Mouse (Mus musculus): ENCODE results near the gene Neo1. TPM values are rescaled to one million over a fixed set of nuclear protein-coding genes. Genes with fewer than 3 reads are reported as not detected.

Neo1 gene
- polyA plus RNA-seq, 1 experiment, result 2.4 TPM

- Histone ChIP-seq H3K4me3 (ENCODE audit: extremely low read depth, insufficient read depth, insufficient read length) (no peak overlapping the region), H3K27me3 (ENCODE audit: control insufficient read depth, insufficient read depth, low read length) (no peaks in the 10 kb centered on the region), H3K4me1 (ENCODE audit: control insufficient read depth, insufficient read depth, insufficient read length) (no peaks in the 10 kb centered on the region), H3K36me3 (ENCODE audit: control insufficient read depth, insufficient read depth, low read length) (no peaks in the 10 kb centered on the region), H3K27ac (ENCODE audit: insufficient read depth, low read length) (no peak overlapping the region)
- no peak for TF ChIP-seq CTCF (IDR thresholded peaks at IDR 0.05; ENCODE audit: extremely low read depth, insufficient read depth, insufficient read length, insufficient replicate concordance)
- no peak for DNase-seq (ENCODE audit: low read depth in 1 of 2, low spot score in 2 of 2)
- WGBS, result 73% methylated on average over 6 of the region's 6 CpGs
Measured at GRCm38 (mm10) chr9:59065616-59066301, 29.5 kb upstream of the Neo1 start.

DNA sequence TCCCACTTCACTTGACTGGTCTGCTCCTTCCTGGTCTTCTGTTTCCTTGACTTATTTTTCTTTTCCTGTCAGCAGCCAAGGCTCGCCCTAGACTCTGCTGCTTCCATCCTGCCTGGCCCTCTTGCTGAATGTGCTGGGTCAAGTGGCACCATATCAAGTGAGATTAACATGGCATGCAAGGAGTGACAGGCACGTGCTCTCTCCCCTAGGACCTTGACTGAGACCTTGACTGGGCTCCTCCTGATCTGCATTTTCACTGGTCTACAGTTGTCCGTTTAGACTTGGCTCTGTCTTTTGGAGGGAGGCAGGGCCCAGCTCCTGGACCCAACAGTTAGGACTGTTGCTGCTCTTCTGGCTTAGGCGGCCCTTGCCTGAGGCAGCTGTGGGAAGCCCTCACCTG, 26.2 kb upstream of the Neo1 start:
- Histone ChIP-seq H3K36me3 (ENCODE audit: control insufficient read depth, insufficient read depth, low read length) (no peaks in the 10 kb centered on the region), H3K27me3 (ENCODE audit: control insufficient read depth, insufficient read depth, low read length) (no peaks in the 10 kb centered on the region), H3K4me1 (ENCODE audit: control insufficient read depth, insufficient read depth, insufficient read length) (no peaks in the 10 kb centered on the region), H3K4me3 (ENCODE audit: extremely low read depth, insufficient read depth, insufficient read length) (no peak overlapping the region), H3K27ac (ENCODE audit: insufficient read depth, low read length) (no peak overlapping the region)
- no peak for DNase-seq (ENCODE audit: low read depth in 1 of 2, low spot score in 2 of 2)
- 67% methylated on average over 4 of the region's 4 CpGs for whole genome bisulfite sequencing
- TF ChIP-seq POLR2A (IDR thresholded peaks at IDR 0.05; ENCODE audit: low read depth, low read length) (no peak), CTCF (IDR thresholded peaks at IDR 0.05; ENCODE audit: extremely low read depth, insufficient read depth, insufficient read length, insufficient replicate concordance) (no peak)

GRCm38 (mm10) chr9:59060026-59060605, 23.9 kb upstream of the Neo1 start:
- H3K27me3 ChIP-seq (ENCODE audit: control insufficient read depth, insufficient read depth, low read length), result no peaks in the 10 kb centered on the region
- H3K36me3 ChIP-seq (ENCODE audit: control insufficient read depth, insufficient read depth, low read length), result no peaks in the 10 kb centered on the region
- WGBS, result 89% methylated on average over 9 of the region's 9 CpGs
- H3K27ac ChIP-seq (ENCODE audit: insufficient read depth, low read length), result no peak overlapping the region
- H3K4me3 ChIP-seq (ENCODE audit: extremely low read depth, insufficient read depth, insufficient read length), result no peak overlapping the region
- no peaks in the 10 kb centered on the region for H3K4me1 ChIP-seq (ENCODE audit: control insufficient read depth, insufficient read depth, insufficient read length)
- TF ChIP-seq CTCF (IDR thresholded peaks at IDR 0.05; ENCODE audit: extremely low read depth, insufficient read depth, insufficient read length, insufficient replicate concordance) (no peak), POLR2A (IDR thresholded peaks at IDR 0.05; ENCODE audit: low read depth, low read length) (no peak)
- no peak for DNase-seq (ENCODE audit: low read depth in 1 of 2, low spot score in 2 of 2)

DNA sequence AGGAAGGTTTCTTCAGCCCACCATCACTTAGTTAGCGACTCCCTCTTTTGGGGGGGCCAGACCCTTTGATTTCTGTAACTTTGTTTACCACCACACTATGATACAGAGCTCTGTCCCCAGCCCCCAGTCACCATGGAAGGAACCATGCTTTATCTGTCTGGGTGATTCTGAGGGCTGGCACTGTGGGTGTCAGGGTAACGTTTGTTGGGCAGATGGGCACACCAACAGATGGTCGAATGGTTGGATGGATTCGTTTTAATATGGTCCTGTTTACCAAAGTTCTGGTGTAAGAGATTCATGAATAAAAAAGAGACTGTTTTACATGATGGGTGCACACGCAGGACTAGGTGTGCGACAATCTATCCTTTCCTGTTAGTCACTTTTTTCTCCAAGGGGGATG, 22.9 kb upstream of the Neo1 start:
- DNase-seq (ENCODE audit: low read depth in 1 of 2, low spot score in 2 of 2), result no peak
- Histone ChIP-seq H3K27ac (ENCODE audit: insufficient read depth, low read length) (no peak overlapping the region), H3K4me3 (ENCODE audit: extremely low read depth, insufficient read depth, insufficient read length) (no peak overlapping the region), H3K36me3 (ENCODE audit: control insufficient read depth, insufficient read depth, low read length) (no peaks in the 10 kb centered on the region), H3K4me1 (ENCODE audit: control insufficient read depth, insufficient read depth, insufficient read length) (no peaks in the 10 kb centered on the region), H3K27me3 (ENCODE audit: control insufficient read depth, insufficient read depth, low read length) (no peaks in the 10 kb centered on the region)
- 88% methylated on average over 6 of the region's 6 CpGs for WGBS
- TF ChIP-seq CTCF (IDR thresholded peaks at IDR 0.05; ENCODE audit: extremely low read depth, insufficient read depth, insufficient read length, insufficient replicate concordance) (no peak), POLR2A (IDR thresholded peaks at IDR 0.05; ENCODE audit: low read depth, low read length) (no peak)

GRCm38 (mm10) chr9:59058060-59058459, 21.8 kb upstream of the Neo1 start:
- Histone ChIP-seq H3K4me3 (ENCODE audit: extremely low read depth, insufficient read depth, insufficient read length) (no peak overlapping the region), H3K27ac (ENCODE audit: insufficient read depth, low read length) (no peak overlapping the region), H3K27me3 (ENCODE audit: control insufficient read depth, insufficient read depth, low read length) (no peaks in the 10 kb centered on the region), H3K4me1 (ENCODE audit: control insufficient read depth, insufficient read depth, insufficient read length) (no peaks in the 10 kb centered on the region), H3K36me3 (ENCODE audit: control insufficient read depth, insufficient read depth, low read length) (no peaks in the 10 kb centered on the region)
- TF ChIP-seq CTCF (IDR thresholded peaks at IDR 0.05; ENCODE audit: extremely low read depth, insufficient read depth, insufficient read length, insufficient replicate concordance) (no peak), POLR2A (IDR thresholded peaks at IDR 0.05; ENCODE audit: low read depth, low read length) (no peak)
- 89% methylated on average over 6 of the region's 6 CpGs for WGBS
- no peak for DNase-seq (ENCODE audit: low read depth in 1 of 2, low spot score in 2 of 2)

DNA sequence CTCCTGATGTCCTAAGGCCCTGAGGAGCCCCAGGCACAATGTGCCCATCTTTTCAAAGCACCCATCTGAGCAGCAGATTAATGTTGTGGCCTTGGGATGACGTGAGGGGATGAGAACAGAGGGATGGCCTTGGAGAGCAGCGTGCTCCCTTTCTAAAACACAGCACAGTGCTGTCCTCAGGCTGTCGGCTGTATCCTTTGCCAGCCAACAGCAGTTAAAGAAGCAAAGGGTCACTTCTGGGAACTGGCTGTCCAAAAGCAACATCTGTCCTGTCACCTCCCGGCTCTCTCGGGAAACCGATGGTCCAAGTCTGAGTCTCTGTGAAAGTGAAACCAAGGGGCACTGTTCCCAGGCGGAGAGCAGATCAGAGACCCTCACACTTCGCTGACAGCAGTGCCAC, 20.0 kb upstream of the Neo1 start:
- no peak for DNase-seq (ENCODE audit: low read depth in 1 of 2, low spot score in 2 of 2)
- no peaks in the 10 kb centered on the region for H3K4me1 ChIP-seq (ENCODE audit: control insufficient read depth, insufficient read depth, insufficient read length)
- no peaks in the 10 kb centered on the region for H3K36me3 ChIP-seq (ENCODE audit: control insufficient read depth, insufficient read depth, low read length)
- H3K27ac ChIP-seq (ENCODE audit: insufficient read depth, low read length), result no peak overlapping the region
- no peak for TF ChIP-seq CTCF (IDR thresholded peaks at IDR 0.05; ENCODE audit: extremely low read depth, insufficient read depth, insufficient read length, insufficient replicate concordance)
- TF ChIP-seq POLR2A (IDR thresholded peaks at IDR 0.05; ENCODE audit: low read depth, low read length), result no peak
- H3K4me3 ChIP-seq (ENCODE audit: extremely low read depth, insufficient read depth, insufficient read length), result no peak overlapping the region
- H3K27me3 ChIP-seq (ENCODE audit: control insufficient read depth, insufficient read depth, low read length), result no peaks in the 10 kb centered on the region
- 86% methylated on average over 8 of the region's 8 CpGs for WGBS

GRCm38 (mm10) chr9:59041805-59042204, 5.6 kb upstream of the Neo1 start:
- H3K36me3 ChIP-seq (ENCODE audit: control insufficient read depth, insufficient read depth, low read length), result no peaks in the 10 kb centered on the region
- H3K27me3 ChIP-seq (ENCODE audit: control insufficient read depth, insufficient read depth, low read length), result 0 out of 2 replicates have a peak, but pooled peaks cover 2% of the 10 kb centered on the region
- TF ChIP-seq CTCF (IDR thresholded peaks at IDR 0.05; ENCODE audit: extremely low read depth, insufficient read depth, insufficient read length, insufficient replicate concordance) (no peak), POLR2A (IDR thresholded peaks at IDR 0.05; ENCODE audit: low read depth, low read length) (no peak)
- DNase-seq (ENCODE audit: low read depth in 1 of 2, low spot score in 2 of 2), result no peak
- H3K4me1 ChIP-seq (ENCODE audit: control insufficient read depth, insufficient read depth, insufficient read length), result no peaks in the 10 kb centered on the region; the same call in 1 of the 2 replicates
- H3K27ac ChIP-seq (ENCODE audit: insufficient read depth, low read length), result no peak overlapping the region
- no peak overlapping the region for H3K4me3 ChIP-seq (ENCODE audit: extremely low read depth, insufficient read depth, insufficient read length)

Data from spleen, adult 2 months (tissue).